Mouse (Mus musculus) urinary bladder, adult 18-20 months (tissue): ENCODE measurements at regions not wholly inside any gene's neighbourhood (a gene's known extent, or its start where the extent isn't known, plus 50 kb on each side); places are given as distances from the start of the nearest gene placed in this dataset.
"Not testable (repeated sequence)": the region's sequence is repeated elsewhere in the genome, so short reads cannot be mapped to it uniquely, and the experiment has no call there.

Experiments used
- DNase-seq, 2 experiments: peaks; one replicate each; pipeline ENCODE4 v3.0.0; 2022; ENCODE audit warnings: low spot score in 2 of 2, mixed read lengths in 2 of 2

GRCm38 (mm10) chr1:83835965-83836364 is 428.0 kb upstream of the Sphkap start:
- DNase-seq: no peak

- DNase-seq: no peak
These were observed 424.9 kb upstream of the Sphkap start for GRCm38 (mm10) chr1:83832946-83833345.

GRCm38 (mm10) chr1:83831900-83832535 is 424.0 kb upstream of the Sphkap start:
- no peak for DNase-seq

- DNase-seq: no peak
These were observed 422.1 kb upstream of the Sphkap start for GRCm38 (mm10) chr1:83830025-83830645.

GRCm38 (mm10) chr1:83811162-83811561 is 403.2 kb upstream of the Sphkap start:
- DNase-seq: not testable (repeated sequence)

- no peak for DNase-seq
These were observed 400.4 kb upstream of the Sphkap start for GRCm38 (mm10) chr1:83808432-83808831.

GRCm38 (mm10) chr1:83803345-83804041 is 395.5 kb upstream of the Sphkap start:
- no peak for DNase-seq

GRCm38 (mm10) chr1:83801759-83802158 is 393.8 kb upstream of the Sphkap start:
- DNase-seq: no peak

GRCm38 (mm10) chr1:83796961-83797891 is 389.2 kb upstream of the Sphkap start:
- DNase-seq: peak in 1 of 2 experiments; percentile 2

GRCm38 (mm10) chr1:83777151-83777550 is 369.2 kb upstream of the Sphkap start:
- no peak for DNase-seq

- DNase-seq: no peak
These were observed 363.2 kb upstream of the Sphkap start for GRCm38 (mm10) chr1:83771160-83771559.

- DNase-seq: no peak
These were observed 353.5 kb upstream of the Sphkap start for GRCm38 (mm10) chr1:83761499-83761898.

GRCm38 (mm10) chr1:83756866-83757265 is 348.9 kb upstream of the Sphkap start:
- DNase-seq: no peak

- no peak for DNase-seq
These were observed 347.3 kb upstream of the Sphkap start for GRCm38 (mm10) chr1:83755336-83755735.

GRCm38 (mm10) chr1:83752976-83753375 is 345.0 kb upstream of the Sphkap start:
- no peak for DNase-seq

- DNase-seq: no peak
These were observed 341.0 kb upstream of the Sphkap start for GRCm38 (mm10) chr1:83748974-83749373.

GRCm38 (mm10) chr1:83748061-83748460 is 340.1 kb upstream of the Sphkap start:
- DNase-seq: no peak

GRCm38 (mm10) chr1:83747412-83747811 is 339.4 kb upstream of the Sphkap start:
- DNase-seq: no peak

GRCm38 (mm10) chr1:83746036-83746435 is 338.0 kb upstream of the Sphkap start:
- DNase-seq: peak in 1 of 2 experiments; percentile 4

GRCm38 (mm10) chr1:83736428-83737117 is 328.6 kb upstream of the Sphkap start:
- no peak for DNase-seq

GRCm38 (mm10) chr1:83731682-83732081 is 323.7 kb upstream of the Sphkap start:
- no peak for DNase-seq
